Mouse (Mus musculus) lung, embryonic 14.5 days (tissue): ENCODE data around the gene Atxn1. TPM values are rescaled to one million over a fixed set of nuclear protein-coding genes. Genes with fewer than 3 reads are reported as not detected.

Experiments
- ATAC-seq: fragments of 200-750 bp; cut with Nextera tagmentation; 2 replicates; pipeline ENCODE4 v1.8.0; 2017; ENCODE audit warnings: mild to moderate bottlenecking, moderate TSS enrichment, moderate library complexity; ENCODE audit not compliant: insufficient read depth
- DNase-seq: peaks from one replicate; pipeline ENCODE4 v3.0.0-alpha.2; 2015
- H3K27ac ChIP-seq: fragments of 300-500 bp; sonication (generic); 2 replicates; pipeline ENCODE4 v1.5.1; 2014; ENCODE audit warnings: low read depth, mild to moderate bottlenecking, moderate library complexity
- H3K27me3 ChIP-seq: fragments of 300-500 bp; sonication (generic); 2 replicates; pipeline ENCODE4 v1.6.1; 2014; ENCODE audit warnings: low read length, control low read depth; ENCODE audit not compliant: insufficient read depth
- H3K36me3 ChIP-seq: fragments of 300-500 bp; sonication (generic); 2 replicates; pipeline ENCODE4 v1.6.1; 2014; ENCODE audit warnings: control low read depth; ENCODE audit not compliant: insufficient read depth
- H3K4me1 ChIP-seq: fragments of 300-500 bp; sonication (generic); 2 replicates; pipeline ENCODE4 v1.6.1; 2014; ENCODE audit warnings: antibody characterized with exemption, control low read depth; ENCODE audit not compliant: insufficient read depth
- H3K4me2 ChIP-seq: fragments of 300-500 bp; sonication (generic); 2 replicates; pipeline ENCODE4 v1.6.1; 2014; ENCODE audit warnings: mild to moderate bottlenecking
- H3K4me3 ChIP-seq: fragments of 300-500 bp; sonication (generic); 2 replicates; pipeline ENCODE4 v1.5.1; 2014; ENCODE audit warnings: low read depth, low read length
- H3K9ac ChIP-seq: fragments of 300-500 bp; sonication (generic); 2 replicates; pipeline ENCODE4 v1.6.1; 2014
- H3K9me3 ChIP-seq: fragments of 300-500 bp; sonication (generic); 2 replicates; pipeline ENCODE4 v1.6.1; 2016; ENCODE audit warnings: low read depth, low read length, control low read depth
- CTCF ChIP-seq: IDR thresholded peaks from 2 replicates; pipeline ENCODE4 v1.5.1; 2016; ENCODE audit warnings: antibody characterized with exemption, low read depth
- WGBS: fragments of 180-500 bp; shearing (Covaris S2); extraction: QIAGEN DNeasy Blood & Tissue Kit; methylation state at CpG from one replicate; pipeline ENCODE4 v1.1.7; 2014; 5-methylcytosine and 5-hydroxymethylcytosine counted together
- polyA plus RNA-seq: library from polyadenylated mRNA; unstranded; fragments of >200 nt; fragmentation: Nextera tagmentation; extraction: Ambion mirVana; gene quantifications from 2 replicates; pipeline ENCODE4 v1.2.1, GENCODE M21; 2014

Atxn1 gene
- polyA plus RNA-seq, 1 experiment from 2014 or later, result 3.9 TPM

- Histone ChIP-seq H3K4me3 (no peak overlapping the region), H3K4me1 (no peaks in the 10 kb centered on the region), H3K27ac (no peak overlapping the region), H3K9ac (no peak overlapping the region), H3K27me3 (no peaks in the 10 kb centered on the region), H3K4me2 (no peak overlapping the region), H3K36me3 (no peaks in the 10 kb centered on the region), H3K9me3 (no peaks in the 10 kb centered on the region)
- 67% methylated on average over 6 of the region's 6 CpGs for WGBS
- ATAC-seq, result no peak
- no peak for DNase-seq
- no peak for TF ChIP-seq CTCF
These were observed 167.1 kb downstream of the Atxn1 start for GRCm38 (mm10) chr13:45797696-45798095.

- no peak overlapping the region for H3K4me3 ChIP-seq
- ATAC-seq (no peak), DNase-seq (no peak)
- TF ChIP-seq CTCF, result no peak
- H3K36me3 ChIP-seq, result no peaks in the 10 kb centered on the region
- H3K9me3 ChIP-seq, result no peaks in the 10 kb centered on the region
- H3K27ac ChIP-seq, result no peak overlapping the region
- no peaks in the 10 kb centered on the region for H3K27me3 ChIP-seq
- WGBS, result 61% methylated on average over 6 of the region's 6 CpGs
- no peaks in the 10 kb centered on the region for H3K4me1 ChIP-seq
- no peak overlapping the region for H3K9ac ChIP-seq
- no peak overlapping the region for H3K4me2 ChIP-seq
These were observed 168.5 kb downstream of the Atxn1 start for GRCm38 (mm10) chr13:45796286-45796685.

GRCm38 (mm10) chr13:45793796-45794195 is 171.0 kb downstream of the Atxn1 start:
- H3K4me1 ChIP-seq, result no peaks in the 10 kb centered on the region
- H3K4me3 ChIP-seq, result no peak overlapping the region
- ATAC-seq, result no peak
- whole genome bisulfite sequencing, result 43% methylated on average over 3 of the region's 3 CpGs
- H3K27ac ChIP-seq, result peak overlapping the region; percentile 31; the same call in 1 of the 2 replicates
- no peak overlapping the region for H3K4me2 ChIP-seq
- TF ChIP-seq CTCF, result no peak
- H3K9me3 ChIP-seq, result no peaks in the 10 kb centered on the region
- no peaks in the 10 kb centered on the region for H3K27me3 ChIP-seq
- DNase-seq, result no peak
- no peak overlapping the region for H3K9ac ChIP-seq
- no peaks in the 10 kb centered on the region for H3K36me3 ChIP-seq

GRCm38 (mm10) chr13:45786409-45786808 is 178.4 kb downstream of the Atxn1 start:
- no peaks in the 10 kb centered on the region for H3K36me3 ChIP-seq
- no peak for TF ChIP-seq CTCF
- H3K27ac ChIP-seq, result no peak overlapping the region
- DNase-seq (no peak), ATAC-seq (no peak)
- no peak overlapping the region for H3K9ac ChIP-seq
- H3K4me2 ChIP-seq, result no peak overlapping the region
- no peaks in the 10 kb centered on the region for H3K27me3 ChIP-seq
- no peaks in the 10 kb centered on the region for H3K9me3 ChIP-seq
- no peaks in the 10 kb centered on the region for H3K4me1 ChIP-seq
- 82% methylated on average over 7 of the region's 7 CpGs for WGBS
- H3K4me3 ChIP-seq, result no peak overlapping the region

GRCm38 (mm10) chr13:45783681-45784080 is 181.1 kb downstream of the Atxn1 start:
- no peak overlapping the region for H3K9ac ChIP-seq
- TF ChIP-seq CTCF, result no peak
- H3K27ac ChIP-seq, result no peak overlapping the region
- no peaks in the 10 kb centered on the region for H3K4me1 ChIP-seq
- no peaks in the 10 kb centered on the region for H3K27me3 ChIP-seq
- 66% methylated on average over 10 of the region's 10 CpGs for WGBS
- no peaks in the 10 kb centered on the region for H3K36me3 ChIP-seq
- ATAC-seq (no peak), DNase-seq (peak; percentile 40)
- no peaks in the 10 kb centered on the region for H3K9me3 ChIP-seq
- no peak overlapping the region for H3K4me2 ChIP-seq
- H3K4me3 ChIP-seq, result no peak overlapping the region

- no peaks in the 10 kb centered on the region for H3K27me3 ChIP-seq
- WGBS, result 82% methylated on average over 5 of the region's 5 CpGs
- TF ChIP-seq CTCF, result peak; percentile 46
- no peak overlapping the region for H3K4me3 ChIP-seq
- H3K9me3 ChIP-seq, result no peaks in the 10 kb centered on the region
- H3K36me3 ChIP-seq, result no peaks in the 10 kb centered on the region
- ATAC-seq, result no peak
- H3K27ac ChIP-seq, result no peak overlapping the region; the same call in 1 of the 2 replicates
- H3K9ac ChIP-seq, result no peak overlapping the region
- DNase-seq, result no peak
- H3K4me2 ChIP-seq, result no peak overlapping the region
- H3K4me1 ChIP-seq, result no peaks in the 10 kb centered on the region
These were observed 186.1 kb downstream of the Atxn1 start for GRCm38 (mm10) chr13:45778750-45779149.

- Histone ChIP-seq H3K9me3 (no peaks in the 10 kb centered on the region), H3K36me3 (no peaks in the 10 kb centered on the region), H3K9ac (no peak overlapping the region), H3K27me3 (no peaks in the 10 kb centered on the region), H3K27ac (peak overlapping the region; percentile 69), H3K4me1 (no peaks in the 10 kb centered on the region), H3K4me3 (no peak overlapping the region), H3K4me2 (no peak overlapping the region)
- WGBS, result 36% methylated on average over 9 of the region's 9 CpGs
- DNase-seq (peak; percentile 41), ATAC-seq (no peak)
- no peak for TF ChIP-seq CTCF
These were observed 186.6 kb downstream of the Atxn1 start for GRCm38 (mm10) chr13:45778171-45778570.

- H3K4me2 ChIP-seq, result no peak overlapping the region
- no peak overlapping the region for H3K27ac ChIP-seq
- H3K4me3 ChIP-seq, result no peak overlapping the region
- no peak for ATAC-seq
- H3K4me1 ChIP-seq, result no peaks in the 10 kb centered on the region
- 75% methylated on average over 1 of the region's 1 CpGs for WGBS
- no peak for TF ChIP-seq CTCF
- no peak overlapping the region for H3K9ac ChIP-seq
- no peaks in the 10 kb centered on the region for H3K27me3 ChIP-seq
- peak; percentile 52 for DNase-seq
- no peaks in the 10 kb centered on the region for H3K9me3 ChIP-seq
- H3K36me3 ChIP-seq, result no peaks in the 10 kb centered on the region
These were observed 189.3 kb downstream of the Atxn1 start for GRCm38 (mm10) chr13:45775516-45775915.
